Mouse (Mus musculus): ENCODE measurements at regions not wholly inside any gene's neighbourhood (a gene's known extent, or its start where the extent isn't known, plus 50 kb on each side); places are given as distances from the start of the nearest gene placed in this dataset.

- DNase-seq (ENCODE audit: low spot score), result no peak
Measured at GRCm38 (mm10) chr16:87295727-87296126, 58.3 kb upstream of the N6amt1 start.

- DNase-seq (ENCODE audit: low spot score), result no peak
Measured at GRCm38 (mm10) chr16:87292826-87293225, 61.2 kb upstream of the N6amt1 start.

- DNase-seq (ENCODE audit: low spot score), result no peak
Measured at GRCm38 (mm10) chr16:87291716-87292115, 62.3 kb upstream of the N6amt1 start.

GRCm38 (mm10) chr16:87285639-87286038, 68.3 kb upstream of the N6amt1 start:
- DNase-seq (ENCODE audit: low spot score), result no peak

GRCm38 (mm10) chr16:87284835-87285510, 69.0 kb upstream of the N6amt1 start:
- DNase-seq (ENCODE audit: low spot score), result no peak

GRCm38 (mm10) chr16:87278518-87278917, 75.5 kb upstream of the N6amt1 start:
- no peak for DNase-seq (ENCODE audit: low spot score)

GRCm38 (mm10) chr16:87272363-87272762, 81.6 kb upstream of the N6amt1 start:
- no peak for DNase-seq (ENCODE audit: low spot score)

- no peak for DNase-seq (ENCODE audit: low spot score)
Measured at GRCm38 (mm10) chr16:87267954-87268804, 85.8 kb upstream of the N6amt1 start.

GRCm38 (mm10) chr16:87267517-87267916, 86.5 kb upstream of the N6amt1 start:
- DNase-seq (ENCODE audit: low spot score), result no peak

GRCm38 (mm10) chr16:87263571-87263970, 90.4 kb upstream of the N6amt1 start:
- no peak for DNase-seq (ENCODE audit: low spot score)

- no peak for DNase-seq (ENCODE audit: low spot score)
Measured at GRCm38 (mm10) chr16:87263041-87263440, 90.9 kb upstream of the N6amt1 start.

GRCm38 (mm10) chr16:87262497-87262896, 91.5 kb upstream of the N6amt1 start:
- DNase-seq (ENCODE audit: low spot score), result no peak

GRCm38 (mm10) chr16:87261527-87261926, 92.5 kb upstream of the N6amt1 start:
- no peak for DNase-seq (ENCODE audit: low spot score)

GRCm38 (mm10) chr16:87254736-87255135, 99.2 kb upstream of the N6amt1 start:
- DNase-seq (ENCODE audit: low spot score), result no peak

GRCm38 (mm10) chr16:87250531-87250930, 103.5 kb upstream of the N6amt1 start:
- DNase-seq (ENCODE audit: low spot score), result no peak

GRCm38 (mm10) chr16:87249903-87250302, 104.1 kb upstream of the N6amt1 start:
- DNase-seq (ENCODE audit: low spot score), result no peak

- peak; percentile 41 for DNase-seq (ENCODE audit: low spot score)
Measured at GRCm38 (mm10) chr16:87248501-87249030, 105.4 kb upstream of the N6amt1 start.

GRCm38 (mm10) chr16:87245933-87246791, 107.8 kb upstream of the N6amt1 start:
- peak; percentile 45 for DNase-seq (ENCODE audit: low spot score)

GRCm38 (mm10) chr16:87245441-87245840, 108.5 kb upstream of the N6amt1 start:
- DNase-seq (ENCODE audit: low spot score), result no peak

GRCm38 (mm10) chr16:87242027-87242426, 112.0 kb upstream of the N6amt1 start:
- no peak for DNase-seq (ENCODE audit: low spot score)

- DNase-seq (ENCODE audit: low spot score), result no peak
Measured at GRCm38 (mm10) chr16:87239105-87239504, 114.9 kb upstream of the N6amt1 start.

GRCm38 (mm10) chr16:87234199-87234598, 119.8 kb upstream of the N6amt1 start:
- no peak for DNase-seq (ENCODE audit: low spot score)

Data from ovary, postnatal 14 days (tissue).